Mouse (Mus musculus) urinary bladder, postnatal 36 days (tissue): Measurements from ENCODE around the gene Sestd1.

Source experiments
- DNase-seq, 2 experiments: peaks; one replicate each; pipeline ENCODE4 v3.0.0; 2022; ENCODE audit warnings: low spot score in 2 of 2, mixed read lengths in 1 of 2

Sestd1 gene

DNA sequence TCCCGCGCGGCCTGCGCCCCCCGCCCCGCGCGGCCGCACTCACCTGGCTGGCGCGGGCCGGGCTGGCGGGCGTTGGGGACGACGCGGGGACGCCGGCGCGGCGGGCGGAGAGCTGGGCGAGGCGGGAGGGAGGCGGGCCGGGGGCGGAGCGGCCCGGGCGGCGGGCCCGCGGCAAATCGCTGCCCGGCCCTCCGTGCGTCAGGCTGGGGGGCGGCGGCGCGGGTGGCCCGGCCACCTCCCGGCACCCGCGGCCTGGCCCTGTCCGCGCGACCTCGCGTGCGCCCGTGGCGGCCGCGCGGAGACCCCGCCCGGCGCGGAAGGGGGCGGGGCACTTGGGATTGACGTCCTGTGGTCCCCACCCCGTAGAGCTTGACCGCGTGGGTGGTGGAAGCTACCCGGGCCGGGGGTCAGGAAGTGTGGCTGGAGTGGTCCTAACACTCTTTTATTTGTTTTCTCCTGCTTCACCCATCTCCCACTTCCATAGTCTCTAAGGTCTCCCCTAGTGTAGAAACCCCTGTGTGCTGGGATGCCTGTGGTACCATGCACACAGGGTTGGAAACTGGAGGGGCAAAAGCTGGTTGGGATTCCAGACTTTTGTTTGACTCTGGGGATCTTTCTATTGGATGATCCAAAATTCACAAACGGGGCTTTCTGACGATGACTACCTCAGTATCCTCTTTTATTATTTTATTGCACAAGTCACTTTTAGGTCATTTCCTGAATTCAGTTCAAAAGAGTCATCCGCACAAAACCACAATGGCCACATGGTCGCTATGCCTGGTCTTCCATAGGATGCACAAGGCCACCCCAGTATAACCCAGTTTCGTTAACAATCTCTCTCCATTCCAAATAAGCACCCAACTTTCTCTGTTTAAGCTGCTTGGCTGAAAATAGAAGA lies at the start of gene Sestd1:
TSS of gene Sestd1 (minus strand) at position 81 of the 898 bp plus-strand sequence.
- DNase-seq = peak; percentile 50 to 61

DNA sequence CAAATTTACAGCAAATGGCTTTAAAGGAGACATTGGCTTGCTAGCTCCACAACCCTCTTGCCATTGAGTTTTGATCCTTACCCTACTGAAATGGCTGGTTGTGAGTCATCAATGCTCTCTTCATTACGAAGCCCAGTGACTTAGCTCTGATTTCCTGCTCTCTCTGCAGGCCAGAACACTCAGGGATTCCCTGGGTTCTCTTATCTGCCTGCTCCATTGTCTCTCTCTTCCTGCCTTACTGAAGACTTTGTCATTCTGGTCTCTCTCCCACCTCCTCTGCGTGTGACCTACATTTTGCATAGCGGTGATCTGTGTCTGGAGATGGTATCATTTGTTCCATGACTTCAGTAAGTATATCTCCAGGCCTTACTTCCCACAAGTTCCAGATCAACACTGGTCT lies 46.9 kb upstream of the Sestd1 start:
- DNase-seq = no peak

DNA sequence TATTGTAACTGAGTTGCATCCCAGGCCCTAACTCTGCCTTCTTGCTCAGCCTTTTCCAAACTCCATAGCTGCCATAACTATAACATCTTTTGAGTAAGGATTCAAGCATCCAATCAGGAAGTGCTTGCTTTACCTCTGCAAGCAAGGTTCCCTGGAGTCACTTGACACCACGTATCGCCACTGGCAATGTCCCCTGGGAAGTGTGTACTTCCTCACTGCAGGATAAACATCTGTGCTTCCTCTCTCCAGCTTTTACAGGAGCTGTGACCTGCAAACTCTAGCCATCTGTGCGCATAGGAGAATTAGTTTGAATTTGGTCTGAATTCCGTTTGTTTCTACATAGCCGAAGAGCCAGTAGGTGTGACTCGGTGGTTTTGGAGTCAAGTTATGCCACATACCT lies 43.3 kb upstream of the Sestd1 start:
- DNase-seq = no peak

DNA sequence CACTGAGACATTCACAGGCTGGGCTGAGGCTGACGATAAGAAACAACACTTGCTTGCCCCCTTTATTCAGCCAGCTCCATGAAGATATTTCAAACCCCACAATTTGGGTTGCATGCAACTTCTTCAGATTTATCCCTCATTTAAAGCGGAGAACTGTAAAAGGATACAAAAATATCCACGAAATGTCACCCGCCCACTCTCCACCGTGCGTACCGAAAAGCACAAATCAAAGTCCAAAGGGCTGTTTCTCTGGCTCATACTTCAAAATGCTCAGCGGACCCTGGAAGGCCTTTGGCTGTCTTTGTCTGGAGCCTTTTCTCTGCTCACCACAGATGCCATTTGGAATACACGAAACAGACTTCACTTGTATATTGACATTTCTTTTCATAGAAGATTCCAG lies 42.8 kb upstream of the Sestd1 start:
- no peak for DNase-seq

DNA sequence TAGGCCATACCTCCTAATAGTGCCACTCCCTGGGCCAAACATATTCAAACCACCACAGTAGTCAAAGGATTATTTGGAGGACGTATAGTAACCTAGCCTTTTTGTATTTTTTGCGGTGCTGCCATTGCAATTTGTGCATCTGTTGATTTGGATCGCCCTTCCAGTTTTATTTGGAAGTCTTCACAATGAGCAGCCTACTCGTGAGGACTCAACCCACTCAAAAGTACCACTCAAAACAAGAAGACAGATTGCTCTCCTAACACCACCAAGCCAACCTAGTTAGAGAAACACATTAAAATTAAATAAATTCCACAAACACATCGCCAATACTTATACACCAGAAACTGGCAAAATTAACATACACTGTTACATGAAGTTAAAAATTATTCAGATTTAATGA lies 38.8 kb upstream of the Sestd1 start:
- DNase-seq = no peak

DNA sequence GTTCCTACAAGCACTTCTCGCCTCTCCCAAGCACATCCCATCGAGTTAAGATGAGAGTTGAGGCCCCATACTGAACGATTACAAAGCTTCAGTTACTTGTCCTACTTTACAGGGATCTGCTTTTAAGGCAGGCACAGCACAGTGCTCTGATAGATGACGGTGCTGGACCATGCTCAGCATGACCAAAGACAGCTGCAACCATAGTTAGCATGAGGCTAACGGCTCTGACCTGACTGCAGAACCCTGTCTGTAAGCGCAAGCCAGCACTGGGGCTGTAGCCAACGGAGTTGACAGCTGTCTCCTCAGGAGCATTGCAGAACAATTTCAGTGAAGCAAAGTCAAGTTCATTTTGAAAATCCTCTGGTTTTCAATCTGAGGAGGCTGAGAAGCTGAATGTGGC lies 36.6 kb upstream of the Sestd1 start:
- DNase-seq = peak in 1 of 2 experiments; percentile 14

DNA sequence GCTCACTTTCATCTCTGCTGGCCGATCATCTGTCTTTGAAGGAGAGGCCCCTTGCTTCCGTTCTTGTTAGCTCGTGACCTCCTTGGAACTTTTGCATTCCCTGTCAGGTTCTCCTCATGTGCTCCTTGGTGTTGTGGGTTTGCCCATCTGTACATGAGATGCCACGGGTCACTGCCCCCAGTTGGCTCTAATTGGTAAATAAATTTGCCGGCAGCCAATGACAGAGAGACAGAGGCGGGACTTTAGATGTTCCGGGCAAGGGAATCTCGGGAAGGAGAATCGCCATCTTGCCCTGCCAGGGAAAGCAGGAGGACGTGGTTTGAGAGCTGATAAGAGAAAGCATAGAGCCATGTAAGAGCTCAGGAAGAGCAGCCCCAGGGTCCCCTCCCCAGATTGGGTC lies 33.5 kb upstream of the Sestd1 start:
- no peak for DNase-seq

DNA sequence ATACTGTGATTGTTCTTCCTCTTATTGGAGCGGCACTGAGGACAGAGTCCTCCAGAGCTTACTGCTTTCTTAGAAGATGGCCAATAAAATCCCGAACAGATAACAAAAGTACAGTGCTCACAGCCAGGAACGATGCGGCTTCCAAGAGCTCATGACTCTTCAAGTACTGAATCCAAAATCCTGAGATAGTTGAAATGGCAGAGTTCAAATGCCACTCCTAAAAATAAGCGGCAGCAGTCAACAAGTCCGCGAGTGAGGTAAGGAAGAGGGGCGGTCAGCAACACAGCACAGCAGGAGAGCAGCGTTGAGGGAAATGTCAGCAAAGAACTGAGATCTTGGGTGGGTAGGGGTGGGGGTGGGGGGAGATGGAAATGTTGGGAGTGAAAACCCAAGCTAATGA lies 32.2 kb upstream of the Sestd1 start:
- DNase-seq = no peak

DNA sequence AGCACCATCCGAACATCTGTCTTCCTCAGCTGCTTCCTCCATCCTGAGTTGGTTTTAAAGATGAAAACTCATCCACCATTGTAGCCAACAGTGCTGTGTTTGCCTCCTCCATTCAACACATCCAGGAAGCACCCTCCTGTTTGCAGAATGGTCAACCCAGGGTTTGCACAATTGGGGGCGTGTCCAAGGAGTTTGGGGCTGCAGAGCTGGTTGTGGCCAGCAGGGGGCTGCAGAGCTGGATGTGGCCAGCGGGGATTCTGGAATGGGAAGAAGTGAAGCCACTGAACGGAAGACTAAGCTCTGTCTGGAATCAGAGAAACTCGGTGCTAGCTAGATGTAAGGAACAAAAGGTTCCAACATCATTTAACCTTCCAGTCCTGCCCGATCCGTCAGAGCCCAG lies 28.9 kb upstream of the Sestd1 start:
- DNase-seq = peak; percentile 30 to 45

DNA sequence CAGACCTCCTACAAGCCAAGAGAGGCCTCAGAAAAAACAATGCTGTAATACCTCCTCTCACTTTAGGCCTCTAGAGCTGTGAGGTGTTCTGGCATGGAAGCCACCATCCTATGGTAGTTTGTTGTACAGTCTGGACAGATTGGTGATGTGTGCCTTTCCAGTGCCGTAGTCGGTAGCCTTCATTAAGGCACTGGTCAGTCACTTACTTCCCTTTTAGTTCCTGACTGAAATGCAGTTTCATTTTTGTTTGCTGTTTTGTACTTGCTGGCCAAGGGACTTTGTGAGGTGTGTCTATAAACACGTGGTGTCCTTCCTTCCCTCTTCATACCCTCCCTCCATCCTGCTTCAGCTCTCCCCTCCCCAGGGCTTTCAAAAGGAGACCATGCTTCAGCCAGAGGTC lies 24.1 kb upstream of the Sestd1 start:
- DNase-seq = no peak

DNA sequence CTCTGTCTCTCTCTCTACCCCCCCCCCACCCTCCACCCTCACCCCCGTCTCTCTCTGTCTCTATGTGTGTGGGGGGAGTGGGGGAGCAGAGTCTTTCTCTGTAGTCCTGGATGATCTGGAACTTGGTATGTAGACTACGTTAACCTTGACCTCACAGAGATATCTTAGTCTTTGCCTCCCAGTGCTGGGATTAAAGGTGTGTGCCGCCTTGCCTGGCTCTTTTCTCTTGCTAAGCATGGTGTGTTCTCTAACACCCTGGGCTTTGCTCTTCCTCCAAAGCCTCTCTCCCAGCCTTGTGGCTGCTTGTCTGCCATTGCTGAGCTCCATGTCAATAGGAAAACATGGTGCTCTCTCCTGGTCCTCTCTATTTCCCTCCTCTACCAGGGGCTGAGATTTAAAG lies 23.3 kb upstream of the Sestd1 start:
- DNase-seq = no peak

DNA sequence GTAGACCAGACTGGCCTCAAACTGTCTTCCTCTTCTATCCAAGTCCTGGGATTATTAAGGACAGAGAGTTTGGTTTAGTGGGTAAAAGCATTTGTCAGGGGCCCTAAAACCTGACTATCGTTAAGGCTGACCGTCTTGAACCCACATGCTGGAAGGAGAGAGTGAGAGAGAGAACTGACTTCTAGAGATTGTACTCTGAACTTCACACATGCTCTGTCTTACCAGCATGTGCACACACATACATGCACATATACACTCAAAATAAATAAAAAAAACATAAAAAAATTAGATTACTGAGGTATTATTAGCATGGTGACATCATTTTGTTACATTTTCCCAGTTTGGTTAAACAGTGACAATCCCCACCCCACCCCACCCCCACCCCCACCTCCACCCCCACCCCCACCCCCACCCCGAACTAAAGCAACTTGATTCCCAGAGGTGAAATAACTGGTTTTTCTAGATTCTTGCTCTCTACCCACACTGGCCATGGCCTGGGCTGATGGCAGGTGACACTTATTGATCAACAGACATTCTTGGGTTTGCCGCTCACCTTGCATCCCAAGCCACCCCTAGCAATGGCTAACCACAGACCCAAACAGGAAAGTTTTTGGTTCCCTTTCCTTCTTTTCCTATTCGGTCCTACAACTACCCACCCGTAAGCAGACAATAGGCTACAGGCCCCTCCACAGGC lies 22.4 kb upstream of the Sestd1 start:
- no peak for DNase-seq

DNA sequence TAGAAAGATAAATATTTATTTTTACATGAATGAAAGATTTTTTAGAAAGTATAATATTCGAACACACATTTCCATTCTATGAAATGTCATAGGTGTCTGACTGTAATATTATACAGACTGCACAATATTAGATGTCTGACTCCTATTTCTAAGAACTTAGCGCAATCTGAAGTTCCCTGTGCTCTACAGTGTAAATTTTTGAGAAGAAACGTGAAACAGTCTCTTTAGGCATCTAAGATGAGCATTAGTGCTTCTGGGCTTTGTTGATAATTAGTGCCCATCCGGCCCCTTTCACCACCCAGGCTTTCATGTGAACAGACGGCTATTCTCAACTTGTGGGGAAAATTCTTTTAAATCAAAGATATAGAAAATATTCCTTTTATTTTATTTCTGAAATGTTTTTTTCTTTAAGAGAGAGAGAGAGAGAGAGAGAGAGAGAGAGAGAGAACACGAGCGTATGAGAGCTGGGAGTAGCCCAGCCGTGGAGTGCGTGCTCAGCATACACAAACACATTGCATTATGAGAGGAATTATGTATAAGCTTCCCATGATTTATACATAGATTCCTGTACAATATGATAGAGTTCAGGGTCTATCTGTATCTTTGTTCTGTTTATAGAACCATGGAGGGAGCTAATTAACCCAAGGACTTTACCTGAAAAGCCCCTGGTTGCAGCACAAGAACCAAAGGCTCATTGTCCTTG lies 21.4 kb upstream of the Sestd1 start:
- no peak for DNase-seq

DNA sequence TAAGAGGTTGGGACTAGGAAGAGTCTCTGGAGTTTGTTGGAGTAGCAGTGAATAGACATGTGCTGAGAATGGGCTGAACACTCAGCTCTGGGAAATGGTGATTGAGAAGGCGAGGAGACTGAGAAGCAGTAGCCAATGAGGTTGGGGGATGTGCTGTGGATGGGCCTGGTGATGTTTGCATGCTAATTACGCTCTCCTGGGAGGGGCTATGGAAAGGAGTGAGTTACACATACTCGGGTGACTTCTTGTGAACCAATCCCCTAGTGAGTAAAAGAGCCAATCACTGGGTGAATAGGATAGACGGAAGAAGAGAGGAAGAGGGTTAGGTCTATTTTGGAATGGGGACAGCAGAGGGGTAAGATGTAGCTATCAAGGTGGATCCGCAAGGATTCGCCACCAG lies 9.3 kb upstream of the Sestd1 start:
- no peak for DNase-seq

DNA sequence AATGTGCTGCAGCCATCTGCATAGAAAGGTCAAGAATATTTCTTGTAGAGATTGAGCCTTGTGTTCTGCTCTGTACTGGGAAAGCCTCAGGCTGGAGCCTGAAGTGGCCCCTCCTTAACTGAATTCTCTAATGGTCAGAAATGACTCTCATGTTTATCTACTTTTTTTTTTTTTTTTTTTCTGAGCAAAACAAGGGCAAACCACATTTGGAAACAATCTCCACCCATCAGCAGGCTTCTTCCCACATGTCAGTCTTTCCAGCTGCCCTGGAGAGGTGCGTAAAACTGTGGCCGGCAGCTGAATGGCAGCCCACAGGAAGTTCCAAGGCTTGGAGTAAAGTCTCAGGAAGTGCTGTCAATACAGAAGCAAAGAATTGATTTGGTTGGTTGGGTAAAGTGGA lies 6.4 kb upstream of the Sestd1 start:
- DNase-seq = no peak

DNA sequence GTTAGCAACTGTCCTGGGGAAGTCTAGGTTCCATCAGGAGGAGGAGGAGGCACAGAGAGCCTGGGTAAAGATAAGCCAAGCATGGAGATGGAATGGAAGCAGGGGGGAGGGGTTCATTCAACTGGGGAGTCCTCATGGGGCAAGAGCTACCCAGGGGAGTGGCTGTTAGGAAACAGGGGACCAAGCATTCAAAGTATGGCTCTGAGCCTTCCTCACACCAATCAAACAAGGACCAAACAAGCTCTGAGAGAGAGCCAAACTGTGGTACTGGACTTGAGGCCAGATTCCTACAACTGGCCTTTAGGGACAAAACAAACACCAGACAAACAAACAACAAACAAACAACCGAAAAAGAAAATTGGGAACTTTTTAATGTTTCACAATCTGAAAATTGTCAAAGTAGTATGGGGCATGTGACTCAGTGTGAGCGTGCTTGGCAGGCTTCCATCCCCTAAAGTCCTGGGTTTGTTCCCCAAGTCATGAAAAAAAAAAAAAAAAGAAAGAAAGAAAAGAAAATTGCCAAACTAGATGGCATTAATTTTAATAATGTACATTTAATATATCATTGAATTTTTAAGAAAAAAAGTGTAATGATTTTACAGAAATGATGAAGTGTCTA lies 4.0 kb upstream of the Sestd1 start:
- DNase-seq = no peak

DNA sequence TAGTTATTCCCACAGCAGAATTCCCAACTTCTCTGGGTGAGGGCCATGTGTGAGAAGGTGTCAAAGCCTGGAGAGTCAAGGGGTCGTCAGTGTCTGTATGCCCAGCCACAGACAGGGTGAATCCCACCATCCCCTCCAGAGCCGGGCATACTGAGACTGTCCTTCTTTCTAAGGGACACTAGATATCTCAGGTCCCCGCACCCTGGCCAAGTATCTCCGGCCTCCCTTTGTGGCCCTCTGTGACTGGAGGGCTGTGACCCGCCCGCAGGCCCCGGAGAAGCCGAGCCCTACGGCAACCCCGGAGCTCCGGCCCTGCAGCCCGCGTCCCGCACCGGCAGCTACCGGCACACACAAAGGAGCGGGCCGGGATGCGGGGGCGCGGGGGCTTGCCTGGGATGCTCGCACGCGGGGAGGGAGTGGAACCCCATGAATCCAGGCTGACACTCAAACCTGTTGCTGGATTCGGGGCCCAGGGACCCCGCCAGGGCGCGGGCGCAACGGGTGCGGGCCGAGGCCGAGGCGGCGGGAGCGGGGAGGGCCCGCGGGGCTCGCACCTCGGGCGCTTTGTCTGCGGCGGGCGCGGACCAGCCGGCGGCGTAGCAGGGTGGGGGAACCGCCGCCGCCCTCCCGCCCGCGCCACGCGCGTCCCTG lies 406 bp downstream of the Sestd1 start:
- DNase-seq = no peak

DNA sequence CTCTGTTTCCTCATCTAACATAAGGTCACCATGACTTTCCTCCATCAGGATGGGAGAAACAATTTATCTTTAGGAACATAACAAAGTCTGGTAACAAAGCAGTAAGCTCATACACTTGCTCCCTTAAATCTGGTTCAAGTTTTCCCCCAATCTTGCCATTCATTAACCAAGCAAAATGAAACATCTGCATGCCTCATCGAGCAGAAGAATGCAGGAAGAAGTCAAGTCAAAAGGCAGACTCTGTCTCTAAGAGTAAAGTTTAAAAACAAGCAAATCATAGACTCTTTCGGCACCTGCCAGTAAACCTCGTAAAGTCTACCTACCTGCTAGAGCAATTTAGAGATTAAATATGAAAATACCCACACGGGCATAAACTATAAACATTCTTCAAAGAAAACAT lies 3.1 kb downstream of the Sestd1 start:
- DNase-seq = no peak

DNA sequence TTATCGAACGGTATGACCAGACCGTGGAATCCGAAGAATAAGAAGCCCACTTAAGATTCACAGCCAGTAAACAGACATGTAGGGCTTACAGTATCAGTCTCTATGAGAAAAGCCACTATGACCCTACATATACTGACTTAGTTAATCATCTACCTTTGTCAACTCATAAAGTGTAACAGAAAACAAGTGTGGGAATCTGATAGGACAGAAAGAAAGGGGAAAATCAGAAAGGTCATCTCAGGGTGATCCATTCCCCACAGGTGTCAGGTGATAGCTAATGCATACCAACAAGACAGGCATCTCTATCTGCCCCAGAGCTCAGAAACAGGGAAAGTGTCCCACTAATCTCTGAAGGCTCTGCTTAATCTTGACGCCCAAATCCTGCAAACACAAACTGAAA lies 4.5 kb downstream of the Sestd1 start:
- DNase-seq = no peak

DNA sequence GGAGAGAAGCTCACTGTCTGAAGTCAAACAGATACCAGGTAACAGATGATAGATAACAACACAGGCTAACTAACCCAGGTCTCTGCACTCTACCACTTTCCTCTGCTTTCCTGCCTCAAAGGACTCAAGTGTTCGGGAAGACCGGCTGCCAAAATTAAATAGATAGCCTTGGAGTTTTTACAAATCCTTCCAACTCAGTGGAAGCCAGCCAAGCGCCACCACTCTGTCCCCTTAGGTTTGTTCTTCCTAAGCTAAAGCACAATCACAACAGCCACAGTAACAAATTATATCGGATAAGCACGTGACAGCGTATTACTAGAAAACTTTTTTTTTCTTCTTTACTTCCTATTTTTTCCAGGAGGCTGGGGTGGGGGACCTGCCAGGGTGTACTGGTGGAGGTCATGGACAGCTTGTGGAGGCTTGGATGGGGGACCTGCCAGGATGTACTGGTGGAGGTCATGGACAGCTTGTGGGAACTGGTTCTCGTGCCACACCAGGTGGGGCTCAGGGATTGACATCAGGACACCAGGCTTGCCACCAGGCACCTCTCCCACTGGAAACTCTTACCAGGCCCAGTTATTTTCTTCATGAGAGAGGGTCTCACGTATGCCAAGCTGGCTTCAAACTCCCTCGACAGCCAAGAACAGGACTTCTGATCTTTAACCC lies 5.3 kb downstream of the Sestd1 start:
- no peak for DNase-seq

DNA sequence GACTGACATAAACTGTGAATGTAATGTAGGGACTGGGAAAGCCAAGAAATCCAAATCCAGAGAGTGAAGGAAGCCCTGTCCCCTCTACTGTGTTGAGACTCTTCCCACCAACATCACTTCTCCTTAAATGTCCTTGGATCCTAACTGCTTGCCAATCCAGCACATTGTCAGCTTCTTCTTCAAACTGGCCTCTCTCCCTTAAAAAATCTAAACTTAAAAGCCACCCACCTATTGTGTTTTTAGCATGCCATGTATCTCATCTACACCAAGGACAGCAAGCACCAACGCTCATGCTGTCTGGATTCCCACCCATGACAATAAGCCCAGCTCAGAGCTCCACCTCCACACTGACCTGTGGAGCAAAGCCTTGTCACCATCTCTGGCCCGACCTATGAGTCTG lies 7.4 kb downstream of the Sestd1 start:
- no peak for DNase-seq
